Mouse (Mus musculus) ES-Bruce4 (cell line): ENCODE measurements around the gene Tom1.

Experiments
- CTCF ChIP-seq: IDR thresholded peaks from one replicate; pipeline ENCODE4 v1.8.1; 2011; ENCODE audit warnings: low read depth, low read length
- EP300 ChIP-seq: IDR thresholded peaks from 2 replicates; pipeline ENCODE4 v1.6.1; 2011; ENCODE audit warnings: low read depth, low read length; ENCODE audit not compliant: insufficient read depth
- POLR2A ChIP-seq: IDR thresholded peaks from one replicate; pipeline ENCODE4 v1.8.1; 2011; ENCODE audit warnings: low read length; ENCODE audit not compliant: insufficient read depth

- TF ChIP-seq POLR2A (no peak), CTCF (no peak), EP300 (no peak)
Observed at GRCm38 (mm10) chr8:74987436-74987835, 46.1 kb upstream of the Tom1 start.
